Comparison of ENCODE assay signal across 11 mouse cellular contexts in genomic region chr6:31356444-31357191, GRCm38 (mm10). TPM values are rescaled to one million over a fixed set of nuclear protein-coding genes. Genes with fewer than 3 reads are reported as not detected.
DNase-seq lines count a peak whose midpoint lies in the region; ATAC-seq and TF ChIP-seq lines count a peak whose summit lies in the region.
"Had no signal": no experiment of that assay in that cellular context is flagged by ENCODE, and none has a peak within 500 bp of the region (broad histone marks: within the 10 kb centered on the region; RNA-seq: fewer than 3 reads in every experiment).

No protein-coding gene starts in this region.

- H3K27ac ChIP-seq in embryonic facial prominence, embryonic 14.5 days (replicated peaks; ENCODE audit: low read depth, low read length): no peak overlapping the region
- H3K27ac ChIP-seq in embryonic facial prominence, embryonic 10.5 days (replicated peaks): no peak overlapping the region
- H3K27ac ChIP-seq in left cerebral cortex, adult 2 months: peak overlapping the region; percentile 77
- H3K27ac ChIP-seq in hindbrain, embryonic 12.5 days: peak overlapping the region; percentile 19
- H3K27ac ChIP-seq in midbrain, postnatal 0 days (ENCODE audit: low read depth, low read length): no peak overlapping the region

- DNase-seq in embryonic facial prominence, embryonic 14.5 days (ENCODE audit: low spot score): no peak
- no peak for DNase-seq in embryonic facial prominence, embryonic 10.5 days (ENCODE audit: low spot score)
- peak in 1 of 2 experiments; percentile 40 for DNase-seq in left cerebral cortex, adult 2 months (ENCODE audit: extremely low spot score in 1 of 2, low spot score in 2 of 2)
- DNase-seq in left cerebral cortex, adult 11 months (ENCODE audit: low spot score): no peak
- DNase-seq in midbrain, postnatal 0 days (ENCODE audit: low spot score): peak; percentile 12
- DNase-seq in spleen, adult 18-20 months: no peak
- DNase-seq in embryo, embryonic 11 days: no peak
- DNase-seq: adrenal gland, postnatal 25 days had no signal

- WGBS in embryonic facial prominence, embryonic 14.5 days: 82% methylated on average over 26 of the region's 26 CpGs
- 90% methylated on average over 26 of the region's 26 CpGs for WGBS in embryonic facial prominence, embryonic 10.5 days
- WGBS in hindbrain, embryonic 12.5 days: 86% methylated on average over 26 of the region's 26 CpGs
- 67% methylated on average over 26 of the region's 26 CpGs for WGBS in midbrain, postnatal 0 days

- no peaks in the 10 kb centered on the region for H3K9me3 ChIP-seq in embryonic facial prominence, embryonic 14.5 days (ENCODE audit: control insufficient read depth, low read length)
- H3K9me3 ChIP-seq in embryonic facial prominence, embryonic 10.5 days: no peaks in the 10 kb centered on the region
- no peaks in the 10 kb centered on the region for H3K9me3 ChIP-seq in hindbrain, embryonic 12.5 days (replicated peaks)
- H3K9me3 ChIP-seq in midbrain, postnatal 0 days (ENCODE audit: low read length): no peaks in the 10 kb centered on the region

- no peak overlapping the region for H3K4me3 ChIP-seq in embryonic facial prominence, embryonic 14.5 days (ENCODE audit: low read depth, low read length)
- H3K4me3 ChIP-seq in embryonic facial prominence, embryonic 10.5 days: no peak overlapping the region
- H3K4me3 ChIP-seq in left cerebral cortex, adult 2 months: peak overlapping the region; percentile 22
- no peak overlapping the region for H3K4me3 ChIP-seq in hindbrain, embryonic 12.5 days
- no peak overlapping the region for H3K4me3 ChIP-seq in midbrain, postnatal 0 days (ENCODE audit: low read depth, low read length)

- H3K27me3 ChIP-seq in embryonic facial prominence, embryonic 14.5 days (replicated peaks; ENCODE audit: control insufficient read depth, insufficient read depth, low read length): no peaks in the 10 kb centered on the region
- no peaks in the 10 kb centered on the region; the same call in 1 of the 2 replicates for H3K27me3 ChIP-seq in embryonic facial prominence, embryonic 10.5 days (replicated peaks; ENCODE audit: low read depth, poor library complexity, severe bottlenecking)
- no peaks in the 10 kb centered on the region for H3K27me3 ChIP-seq in hindbrain, embryonic 12.5 days
- H3K27me3 ChIP-seq in midbrain, postnatal 0 days (ENCODE audit: insufficient read depth, low read length): no peaks in the 10 kb centered on the region

- ATAC-seq in embryonic facial prominence, embryonic 14.5 days (ENCODE audit: low read depth): peak; percentile 30; the same call in 1 of the 2 replicates
- peak; percentile 52 for ATAC-seq in hindbrain, embryonic 12.5 days (ENCODE audit: low FRiP score)
- ATAC-seq in midbrain, postnatal 0 days (ENCODE audit: low FRiP score): no peak
- ATAC-seq: intestine, embryonic 16.5 days had no signal

- no peak overlapping the region for H3K4me2 ChIP-seq in embryonic facial prominence, embryonic 14.5 days (ENCODE audit: low read depth, low read length)
- H3K4me2 ChIP-seq in hindbrain, embryonic 12.5 days (replicated peaks): no peak overlapping the region
- H3K4me2 ChIP-seq in midbrain, postnatal 0 days (ENCODE audit: low read depth, low read length, poor library complexity, severe bottlenecking): no peak overlapping the region
- H3K4me2 ChIP-seq: lung, embryonic 14.5 days had no signal

- no peaks in the 10 kb centered on the region for H3K36me3 ChIP-seq in embryonic facial prominence, embryonic 14.5 days (ENCODE audit: control insufficient read depth, insufficient read depth, low read length)
- H3K36me3 ChIP-seq in embryonic facial prominence, embryonic 10.5 days (replicated peaks): no peaks in the 10 kb centered on the region
- H3K36me3 ChIP-seq in hindbrain, embryonic 12.5 days: no peaks in the 10 kb centered on the region
- no peaks in the 10 kb centered on the region for H3K36me3 ChIP-seq in midbrain, postnatal 0 days (ENCODE audit: insufficient read depth, low read length)

- TF ChIP-seq CTCF in left cerebral cortex, adult 2 months (IDR thresholded peaks at IDR 0.05): no peak
- TF ChIP-seq CTCF in midbrain, postnatal 0 days (IDR thresholded peaks at IDR 0.05): no peak

- intact Hi-C loops in left cerebral cortex, adult 2 months (cut with DNase I): no loop called here

- no peak overlapping the region for H3K9ac ChIP-seq in embryonic facial prominence, embryonic 14.5 days (ENCODE audit: low read depth, low read length)
- H3K9ac ChIP-seq in hindbrain, embryonic 12.5 days: no peak overlapping the region
- no peak overlapping the region for H3K9ac ChIP-seq in midbrain, postnatal 0 days (replicated peaks; ENCODE audit: low read length, poor library complexity, severe bottlenecking)
- H3K9ac ChIP-seq: lung, embryonic 14.5 days had no signal

- peaks cover 4% of the 10 kb centered on the region; the same call in 1 of the 2 replicates for H3K4me1 ChIP-seq in embryonic facial prominence, embryonic 14.5 days (ENCODE audit: control insufficient read depth, insufficient read depth, low read length)
- H3K4me1 ChIP-seq in embryonic facial prominence, embryonic 10.5 days: no peaks in the 10 kb centered on the region; the same call in 1 of the 2 replicates
- peaks cover 5% of the 10 kb centered on the region; the same call in 1 of the 2 replicates for H3K4me1 ChIP-seq in hindbrain, embryonic 12.5 days
- H3K4me1 ChIP-seq in midbrain, postnatal 0 days (ENCODE audit: insufficient read depth, low read length): no peaks in the 10 kb centered on the region

RNA-seq across cellular contexts. Expression of gene Mkln1, which starts 41.9 kb away (rescaled TPM):
- polyA plus RNA-seq in embryonic facial prominence, embryonic 14.5 days (2014; fragmentation: Nextera tagmentation; extraction: Ambion mirVana): 155 and 165 TPM in 2 replicates
- polyA plus RNA-seq in embryonic facial prominence, embryonic 10.5 days (2016; fragmentation: Nextera tagmentation; extraction: Ambion mirVana): 210 and 227 TPM in 2 replicates
- total RNA-seq in left cerebral cortex, adult 2 months (2021): 100 to 1,000 TPM; 153 to 165 TPM
- polyA plus RNA-seq in hindbrain, embryonic 12.5 days (2016; fragmentation: Nextera tagmentation; extraction: Ambion mirVana): 182 and 195 TPM in 2 replicates
- total RNA-seq in midbrain, postnatal 0 days (2014; rRNA removed): 44.4 and 52.0 TPM in 2 replicates
- 72.7 and 84.0 TPM in 2 replicates for polyA plus RNA-seq in midbrain, postnatal 0 days (2015; fragmentation: Nextera tagmentation; extraction: Ambion mirVana)

Comparison
In these comparisons a context has a peak if more than half of its experiments do, and no peak if none do; other contexts are left out.
1. H3K27ac ChIP-seq: peak in left cerebral cortex, adult 2 months (single experiment) and hindbrain, embryonic 12.5 days (single experiment); none in embryonic facial prominence, embryonic 14.5 days (single experiment), embryonic facial prominence, embryonic 10.5 days (single experiment) and midbrain, postnatal 0 days (single experiment).